Mouse (Mus musculus) cortical plate, adult 2 months (tissue): ENCODE results near the gene Tia1.

ENCODE experiments used
- CTCF ChIP-seq: fragments of 200-500 bp; IDR thresholded peaks from 2 replicates; pipeline ENCODE4 v1.5.1; 2011; ENCODE audit warnings: mild to moderate bottlenecking, control low read depth, low read length; ENCODE audit not compliant: insufficient read depth; ENCODE audit errors: extremely low read depth
- POLR2A ChIP-seq: fragments of 200-500 bp; IDR thresholded peaks from 2 replicates; pipeline ENCODE4 v1.6.1; 2011; ENCODE audit warnings: mild to moderate bottlenecking, low read length, control low read depth; ENCODE audit not compliant: insufficient read depth; ENCODE audit errors: extremely low read depth

- no peak for TF ChIP-seq POLR2A
- TF ChIP-seq CTCF, result no peak
Measured at GRCm38 (mm10) chr6:86479816-86480188, 75.8 kb downstream of the Tia1 start.
